Mouse (Mus musculus) hindbrain, embryonic 14.5 days (tissue): ENCODE measurements around the gene Tnp2. TPM values are rescaled to one million over a fixed set of nuclear protein-coding genes. Genes with fewer than 3 reads are reported as not detected.

Experiments used
- ATAC-seq: fragments of 200-750 bp; cut with Nextera tagmentation; 2 replicates; pipeline ENCODE4 v1.8.0; 2017; ENCODE audit warnings: moderate number of reproducible peaks, mild to moderate bottlenecking, moderate TSS enrichment, moderate library complexity; ENCODE audit not compliant: low FRiP score
- DNase-seq: peaks from one replicate; pipeline ENCODE4 v3.0.0-alpha.2; 2015; ENCODE audit warnings: low spot score
- H3K27ac ChIP-seq: fragments of 300-500 bp; sonication (generic); 2 replicates; pipeline ENCODE4 v1.5.1; 2014; ENCODE audit warnings: mild to moderate bottlenecking, moderate library complexity
- H3K27me3 ChIP-seq: fragments of 300-500 bp; sonication (generic); 2 replicates; pipeline ENCODE4 v1.6.1; 2014; ENCODE audit warnings: mild to moderate bottlenecking, low read length, mixed read lengths; ENCODE audit not compliant: control insufficient read depth, insufficient read depth
- H3K36me3 ChIP-seq: fragments of 300-500 bp; sonication (generic); replicated peaks from 2 replicates; pipeline ENCODE4 v1.6.1; 2014; ENCODE audit not compliant: control insufficient read depth, insufficient read depth
- H3K4me1 ChIP-seq: fragments of 300-500 bp; sonication (generic); replicated peaks from 2 replicates; pipeline ENCODE4 v1.6.1; 2014; ENCODE audit warnings: antibody characterized with exemption, low read length, mixed read lengths; ENCODE audit not compliant: control insufficient read depth, insufficient read depth
- H3K4me2 ChIP-seq: fragments of 300-500 bp; sonication (generic); replicated peaks from 2 replicates; pipeline ENCODE4 v1.6.1; 2014; ENCODE audit warnings: mild to moderate bottlenecking, moderate library complexity
- H3K4me3 ChIP-seq: fragments of 300-500 bp; sonication (generic); replicated peaks from 2 replicates; pipeline ENCODE4 v1.5.1; 2014; ENCODE audit warnings: mild to moderate bottlenecking, low read length
- H3K9ac ChIP-seq: fragments of 300-500 bp; sonication (generic); 2 replicates; pipeline ENCODE4 v1.6.1; 2014
- H3K9me3 ChIP-seq: fragments of 300-500 bp; sonication (generic); 2 replicates; pipeline ENCODE4 v1.6.1; 2016; ENCODE audit warnings: low read length; ENCODE audit not compliant: control insufficient read depth
- WGBS: fragments of 180-500 bp; shearing (Covaris S2); extraction: QIAGEN DNeasy Blood & Tissue Kit; methylation state at CpG from one replicate; pipeline ENCODE4 v1.1.7; 2014; 5-methylcytosine and 5-hydroxymethylcytosine counted together
- polyA plus RNA-seq: library from polyadenylated mRNA; unstranded; fragments of >200 nt; fragmentation: Nextera tagmentation; extraction: Ambion mirVana; gene quantifications from 2 replicates; pipeline ENCODE4 v1.2.1, GENCODE M21; 2014

Tnp2 gene
- polyA plus RNA-seq, 1 experiment from 2014 or later = not detected

- no peaks in the 10 kb centered on the region for H3K36me3 ChIP-seq
- 73% methylated on average over 9 of the region's 9 CpGs for WGBS
- no peak for DNase-seq
- H3K4me3 ChIP-seq = no peak overlapping the region
- H3K4me1 ChIP-seq = no peaks in the 10 kb centered on the region
- no peak for ATAC-seq
- no peaks in the 10 kb centered on the region for H3K27me3 ChIP-seq
- H3K9ac ChIP-seq = no peak overlapping the region
- H3K4me2 ChIP-seq = no peak overlapping the region
- no peaks in the 10 kb centered on the region for H3K9me3 ChIP-seq
- no peak overlapping the region for H3K27ac ChIP-seq
Measured at GRCm38 (mm10) chr16:10739854-10740398, 48.5 kb downstream of the Tnp2 start.

DNA sequence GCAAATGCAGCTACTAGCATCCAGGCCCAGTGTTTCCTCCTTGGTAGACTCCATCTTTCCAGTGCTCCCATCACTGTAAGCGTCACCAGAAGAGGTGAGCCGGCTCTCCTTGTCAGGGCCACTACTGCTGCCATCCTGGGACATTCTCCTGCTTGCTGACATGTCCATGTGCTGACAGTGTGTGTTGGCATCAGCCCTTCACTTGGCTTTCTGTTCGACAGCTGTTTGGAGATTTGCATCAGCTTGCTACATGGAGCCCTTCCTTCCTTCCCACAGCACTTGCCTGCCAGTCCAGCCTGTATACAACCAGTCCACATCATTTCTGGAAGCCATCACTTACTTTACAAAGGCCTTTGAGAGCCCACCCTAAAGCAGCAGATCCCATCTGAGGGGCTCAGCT, 49.6 kb downstream of the Tnp2 start:
- Histone ChIP-seq H3K4me3 (no peak overlapping the region), H3K9ac (no peak overlapping the region), H3K9me3 (no peaks in the 10 kb centered on the region), H3K27ac (no peak overlapping the region), H3K4me1 (no peaks in the 10 kb centered on the region), H3K36me3 (no peaks in the 10 kb centered on the region), H3K4me2 (no peak overlapping the region), H3K27me3 (no peaks in the 10 kb centered on the region)
- ATAC-seq (no peak), DNase-seq (no peak)
- 86% methylated on average over 3 of the region's 3 CpGs for WGBS

Other genes with a start within 250 kb of the Tnp2 start
- 25.0 and 26.0 TPM in 2 replicates for gene Dexi, start 245.6 kb downstream of the Tnp2 start, polyA plus RNA-seq
- 67.1 and 68.7 TPM in 2 replicates for gene Clec16a, start 243.3 kb downstream of the Tnp2 start, polyA plus RNA-seq
- gene Socs1, start 3.1 kb downstream of the Tnp2 start, polyA plus RNA-seq = 3.7 and 4.6 TPM in 2 replicates
- gene Prm3, start 2.3 kb upstream of the Tnp2 start, polyA plus RNA-seq = not detected in 2 replicates
- not detected in 2 replicates for gene Prm2, start 7.5 kb upstream of the Tnp2 start, polyA plus RNA-seq
- gene Prm1, start 17.2 kb upstream of the Tnp2 start, polyA plus RNA-seq = 0.96 TPM in 1 of 2 replicates, not detected in the other
- gene Gm11172, start 24.3 kb upstream of the Tnp2 start, polyA plus RNA-seq = not detected in 2 replicates
- 0.47 and 0.57 TPM in 2 replicates for gene Rmi2, start 46.4 kb upstream of the Tnp2 start, polyA plus RNA-seq